Mouse (Mus musculus) forebrain, postnatal 0 days (tissue): Measurements from ENCODE around the gene Ofcc1. TPM values are rescaled to one million over a fixed set of nuclear protein-coding genes. Genes with fewer than 3 reads are reported as not detected.

Experiments used
- ATAC-seq: fragments of 200-750 bp; cut with Nextera tagmentation; 2 replicates; pipeline ENCODE4 v1.8.0; 2017; ENCODE audit warnings: mild to moderate bottlenecking, moderate library complexity
- DNase-seq: peaks from one replicate; pipeline ENCODE4 v3.0.0-alpha.2; 2015
- H3K27ac ChIP-seq: fragments of 300-500 bp; sonication (generic); 2 replicates; pipeline ENCODE4 v1.5.1; 2014; ENCODE audit warnings: low read depth, mild to moderate bottlenecking, antibody characterized with exemption, low read length, moderate library complexity, mixed read lengths
- H3K27me3 ChIP-seq: fragments of 300-500 bp; sonication (generic); 2 replicates; pipeline ENCODE4 v1.6.1; 2014; ENCODE audit warnings: mild to moderate bottlenecking, low read length, mixed read lengths; ENCODE audit not compliant: insufficient read depth
- H3K36me3 ChIP-seq: fragments of 300-500 bp; sonication (generic); 2 replicates; pipeline ENCODE4 v1.6.1; 2014; ENCODE audit warnings: mild to moderate bottlenecking, moderate library complexity; ENCODE audit not compliant: insufficient read depth
- H3K4me1 ChIP-seq: fragments of 300-500 bp; sonication (generic); 2 replicates; pipeline ENCODE4 v1.6.1; 2014; ENCODE audit warnings: antibody characterized with exemption; ENCODE audit not compliant: insufficient read depth
- H3K4me2 ChIP-seq: fragments of 300-500 bp; sonication (generic); 2 replicates; pipeline ENCODE4 v1.6.1; 2014; ENCODE audit warnings: low read depth, mild to moderate bottlenecking, moderate library complexity
- H3K4me3 ChIP-seq: fragments of 300-500 bp; sonication (generic); 2 replicates; pipeline ENCODE4 v1.5.1; 2014; ENCODE audit warnings: low read depth, low read length, mixed read lengths
- H3K9ac ChIP-seq: fragments of 300-500 bp; sonication (generic); 2 replicates; pipeline ENCODE4 v1.6.1; 2014; ENCODE audit warnings: mild to moderate bottlenecking
- H3K9me3 ChIP-seq: fragments of 300-500 bp; sonication (generic); 2 replicates; pipeline ENCODE4 v1.6.1; 2016; ENCODE audit warnings: low read length
- CTCF ChIP-seq: sonication (generic); IDR thresholded peaks from 2 replicates; pipeline ENCODE4 v1.5.1; 2016; ENCODE audit warnings: antibody characterized with exemption, control low read depth, low read depth
- WGBS: fragments of 180-500 bp; shearing (Covaris S2); extraction: QIAGEN DNeasy Blood & Tissue Kit; methylation state at CpG from one replicate; pipeline ENCODE4 v1.1.7; 2014; 5-methylcytosine and 5-hydroxymethylcytosine counted together
- polyA plus RNA-seq: library from polyadenylated mRNA; unstranded; fragments of >200 nt; fragmentation: Nextera tagmentation; extraction: Ambion mirVana; gene quantifications from 2 replicates; pipeline ENCODE4 v1.2.1, GENCODE M21; 2015
- total RNA-seq: library from RNA; depleted of rRNA; stranded (reverse); fragments of >200 nt; gene quantifications from 2 replicates; pipeline ENCODE4 v1.2.3, GENCODE M21; 2014; rRNA removed

The Ofcc1 gene
- 0.08 TPM in 1 of 2 replicates, not detected in the other for total RNA-seq
- not detected in 2 replicates for polyA plus RNA-seq

DNA sequence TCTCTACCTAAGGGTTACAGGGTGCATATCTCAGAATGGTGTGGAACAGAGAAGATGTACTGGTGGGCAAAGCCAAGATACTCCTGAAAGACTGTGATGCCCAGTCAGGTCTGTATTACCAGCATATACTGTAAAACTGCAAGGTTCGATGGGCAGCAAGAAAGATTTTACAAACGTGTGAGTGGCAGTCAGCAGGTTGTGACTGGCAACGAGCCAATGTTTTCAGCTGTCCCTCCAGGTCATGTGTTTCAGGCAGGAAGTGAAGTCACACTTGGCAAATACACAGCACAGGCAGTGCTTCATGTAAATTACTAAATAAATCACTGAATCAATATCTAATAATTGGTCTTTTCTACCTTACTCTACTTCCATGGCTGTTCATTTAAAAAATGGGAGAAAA, at the start of gene Ofcc1:
Gene Ofcc1 (minus strand): TSS at position 163 of the 400 bp plus-strand sequence.
- no peak for TF ChIP-seq CTCF
- Histone ChIP-seq H3K9me3 (no peaks in the 10 kb centered on the region), H3K9ac (no peak within 1 kb of the TSS), H3K27me3 (no peaks in the 10 kb centered on the region), H3K27ac (no peak within 1 kb of the TSS), H3K36me3 (no peaks in the 10 kb centered on the region), H3K4me3 (no peak within 1 kb of the TSS), H3K4me1 (no peaks in the 10 kb centered on the region), H3K4me2 (no peak within 1 kb of the TSS)
- ATAC-seq (no peak), DNase-seq (no peak)
- WGBS, result 47% methylated on average over 3 of the region's 3 CpGs

DNA sequence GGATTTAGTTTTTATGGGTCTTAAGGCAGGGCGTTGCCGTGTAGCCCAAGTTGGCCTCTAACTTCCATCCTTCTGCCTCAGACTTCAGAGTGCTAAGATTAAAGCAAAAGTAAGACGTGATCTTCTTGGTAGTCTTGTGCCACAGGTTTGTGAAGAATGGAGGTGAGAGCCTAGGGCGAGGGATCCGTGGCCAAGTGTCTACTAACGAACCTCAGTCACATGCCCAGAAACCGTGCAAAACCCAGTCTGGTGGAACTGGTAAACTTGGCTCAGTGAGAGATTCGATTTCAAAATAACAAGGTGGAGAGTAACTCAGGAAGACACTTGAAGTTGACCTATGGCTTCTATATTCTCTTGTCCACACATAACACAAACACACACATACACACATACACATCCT, 28.9 kb upstream of the Ofcc1 start:
- Histone ChIP-seq H3K27me3 (no peaks in the 10 kb centered on the region), H3K9ac (no peak overlapping the region), H3K27ac (no peak overlapping the region), H3K36me3 (no peaks in the 10 kb centered on the region), H3K4me2 (no peak overlapping the region), H3K9me3 (no peaks in the 10 kb centered on the region), H3K4me3 (no peak overlapping the region), H3K4me1 (no peaks in the 10 kb centered on the region)
- WGBS, result 79% methylated on average over 8 of the region's 8 CpGs
- DNase-seq (no peak), ATAC-seq (no peak)
- no peak for TF ChIP-seq CTCF

DNA sequence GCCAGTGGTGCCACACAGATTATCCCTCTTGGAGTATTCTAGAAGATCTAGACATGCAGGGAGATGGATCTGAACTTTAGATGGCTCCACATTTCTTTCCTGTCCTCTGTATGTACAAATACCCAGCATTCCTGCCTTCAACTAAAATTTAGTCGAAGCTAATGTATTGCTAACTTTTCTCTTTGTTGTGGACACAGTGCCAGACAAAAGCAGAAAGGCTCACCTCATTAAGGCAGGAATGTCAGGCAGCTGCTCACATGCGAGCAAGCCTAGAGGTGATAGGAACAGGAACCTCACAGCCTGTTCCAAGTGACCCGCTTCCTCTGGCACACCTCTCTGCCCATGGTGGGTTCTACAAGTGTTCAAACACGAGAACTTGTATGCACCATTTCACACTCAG, 26.2 kb upstream of the Ofcc1 start:
- no peaks in the 10 kb centered on the region for H3K9me3 ChIP-seq
- H3K27me3 ChIP-seq, result no peaks in the 10 kb centered on the region
- no peaks in the 10 kb centered on the region for H3K36me3 ChIP-seq
- H3K4me3 ChIP-seq, result no peak overlapping the region
- DNase-seq (no peak), ATAC-seq (no peak)
- H3K9ac ChIP-seq, result no peak overlapping the region
- no peak for TF ChIP-seq CTCF
- 41% methylated on average over 4 of the region's 4 CpGs for WGBS
- no peak overlapping the region for H3K27ac ChIP-seq
- no peak overlapping the region for H3K4me2 ChIP-seq
- H3K4me1 ChIP-seq, result no peaks in the 10 kb centered on the region

DNA sequence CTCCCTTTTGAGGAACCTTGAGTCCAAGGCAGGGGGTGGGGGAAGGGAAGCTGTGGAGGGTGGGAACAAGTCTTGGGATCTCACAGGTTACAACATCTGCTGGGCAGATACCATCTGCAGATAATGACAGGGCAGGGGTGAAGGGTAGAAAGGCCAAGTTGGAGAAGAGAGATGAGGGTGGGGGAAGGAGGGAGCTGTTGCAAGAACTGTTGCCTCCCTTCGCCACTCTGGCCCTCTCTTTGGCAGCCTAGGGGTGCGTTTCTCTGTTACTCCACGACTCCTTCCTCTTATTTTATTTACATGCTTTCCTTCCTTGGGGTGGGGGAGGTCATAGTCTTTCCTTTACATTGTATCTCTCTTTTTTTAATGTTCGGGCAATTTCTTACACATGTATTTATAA, 23.7 kb upstream of the Ofcc1 start:
- no peak overlapping the region for H3K27ac ChIP-seq
- no peak for TF ChIP-seq CTCF
- H3K9ac ChIP-seq, result no peak overlapping the region
- no peaks in the 10 kb centered on the region for H3K9me3 ChIP-seq
- WGBS, result 84% methylated on average over 4 of the region's 4 CpGs
- H3K27me3 ChIP-seq, result no peaks in the 10 kb centered on the region
- ATAC-seq (no peak), DNase-seq (no peak)
- H3K36me3 ChIP-seq, result no peaks in the 10 kb centered on the region
- H3K4me1 ChIP-seq, result no peaks in the 10 kb centered on the region
- H3K4me2 ChIP-seq, result no peak overlapping the region
- no peak overlapping the region for H3K4me3 ChIP-seq

DNA sequence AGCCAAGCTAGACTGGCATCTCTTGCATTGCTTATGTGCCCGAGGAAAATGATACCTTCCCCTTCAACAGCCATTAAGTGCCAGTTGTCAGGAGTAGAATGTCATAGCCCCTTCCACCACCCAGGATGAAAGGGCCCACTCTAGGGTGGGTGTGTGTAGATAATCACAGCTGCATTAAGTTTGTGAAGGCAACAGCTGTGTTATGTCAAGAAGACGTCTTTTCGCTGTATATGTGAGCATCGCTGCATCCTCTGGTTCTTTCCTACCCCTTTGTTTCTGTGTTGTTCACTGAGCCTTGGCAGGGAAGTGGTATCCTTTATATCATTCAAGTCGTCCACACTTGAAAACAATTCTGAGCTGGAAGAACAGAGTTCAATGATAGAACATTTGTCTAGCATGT, 15.5 kb upstream of the Ofcc1 start:
- no peak for DNase-seq
- ATAC-seq, result no peak
- no peak overlapping the region for H3K9ac ChIP-seq
- TF ChIP-seq CTCF, result no peak
- no peaks in the 10 kb centered on the region for H3K36me3 ChIP-seq
- no peak overlapping the region for H3K4me3 ChIP-seq
- no peak overlapping the region for H3K27ac ChIP-seq
- H3K9me3 ChIP-seq, result no peaks in the 10 kb centered on the region
- H3K4me2 ChIP-seq, result no peak overlapping the region
- no peaks in the 10 kb centered on the region for H3K4me1 ChIP-seq
- WGBS, result 61% methylated on average over 5 of the region's 5 CpGs
- H3K27me3 ChIP-seq, result no peaks in the 10 kb centered on the region

DNA sequence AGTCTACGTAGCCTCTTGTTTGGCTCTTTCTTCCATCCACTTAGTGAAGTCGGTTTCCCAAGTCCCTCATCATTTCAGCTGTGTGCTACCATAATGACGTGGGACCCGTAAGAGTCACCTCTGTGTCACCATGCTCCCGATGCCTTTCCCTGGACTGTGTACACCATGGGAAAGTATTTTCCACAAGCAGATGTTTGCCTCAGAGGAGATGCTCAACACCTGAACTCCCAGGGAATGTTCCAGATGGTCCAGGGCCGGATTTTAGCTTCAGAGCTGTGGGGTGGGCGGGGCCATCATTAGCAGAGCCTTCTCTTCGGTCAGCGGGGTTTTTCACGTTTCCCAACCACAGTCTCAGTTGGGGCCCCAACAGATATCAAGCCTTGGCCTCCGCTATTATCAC, 5.5 kb upstream of the Ofcc1 start:
- Histone ChIP-seq H3K36me3 (no peaks in the 10 kb centered on the region), H3K4me2 (no peak overlapping the region), H3K9me3 (no peaks in the 10 kb centered on the region), H3K9ac (no peak overlapping the region), H3K4me1 (no peaks in the 10 kb centered on the region), H3K27ac (no peak overlapping the region), H3K4me3 (no peak overlapping the region), H3K27me3 (no peaks in the 10 kb centered on the region)
- WGBS, result 91% methylated on average over 11 of the region's 11 CpGs
- TF ChIP-seq CTCF, result no peak
- ATAC-seq (no peak), DNase-seq (no peak)

DNA sequence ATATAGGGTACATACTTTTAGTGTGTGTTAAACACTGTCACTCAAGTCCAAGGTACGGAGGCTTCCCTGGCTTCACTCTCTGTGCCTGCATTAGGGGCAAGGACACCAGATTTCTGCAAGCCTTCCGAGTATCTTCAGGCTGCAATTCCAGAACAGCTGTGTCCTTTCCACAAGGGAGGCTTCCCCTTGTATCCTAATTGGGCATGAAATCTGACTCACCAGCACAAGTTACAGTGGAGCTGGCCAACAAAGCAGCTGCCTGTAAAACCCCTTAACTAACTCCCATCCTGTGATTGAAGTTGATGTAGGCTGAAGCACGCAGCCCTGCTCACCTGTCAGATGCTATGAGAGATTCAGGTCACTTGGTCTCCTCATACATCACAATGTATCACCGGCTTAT, 3.6 kb upstream of the Ofcc1 start:
- H3K36me3 ChIP-seq, result no peaks in the 10 kb centered on the region
- H3K27me3 ChIP-seq, result no peaks in the 10 kb centered on the region
- 82% methylated on average over 4 of the region's 4 CpGs for WGBS
- no peak for TF ChIP-seq CTCF
- H3K9ac ChIP-seq, result no peak overlapping the region
- ATAC-seq (no peak), DNase-seq (no peak)
- no peak overlapping the region for H3K4me3 ChIP-seq
- H3K4me2 ChIP-seq, result no peak overlapping the region
- H3K27ac ChIP-seq, result no peak overlapping the region
- H3K9me3 ChIP-seq, result no peaks in the 10 kb centered on the region
- H3K4me1 ChIP-seq, result no peaks in the 10 kb centered on the region

DNA sequence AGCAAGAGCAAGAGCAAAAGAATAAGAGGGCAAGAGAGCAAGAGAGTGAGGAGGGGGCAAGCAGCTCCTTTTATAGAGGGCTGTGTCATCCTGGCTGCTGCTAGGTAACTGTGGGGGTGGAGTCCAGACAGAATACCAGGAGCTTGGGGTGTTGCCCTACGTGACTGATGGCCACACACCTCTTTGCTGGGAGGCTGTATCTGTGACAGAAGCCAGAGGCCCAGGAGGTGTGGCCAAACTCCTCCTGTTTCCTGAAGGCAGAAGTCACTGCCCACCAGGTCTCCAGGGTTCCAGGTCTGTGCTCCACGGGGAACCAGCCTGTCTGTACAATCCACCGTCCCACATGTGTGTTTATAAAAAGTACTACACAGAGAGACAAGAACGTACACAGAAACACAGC, 558 bp downstream of the Ofcc1 start:
- no peak overlapping the region for H3K9ac ChIP-seq
- no peak for TF ChIP-seq CTCF
- no peaks in the 10 kb centered on the region for H3K4me1 ChIP-seq
- H3K4me3 ChIP-seq, result no peak overlapping the region
- DNase-seq, result no peak
- no peaks in the 10 kb centered on the region for H3K9me3 ChIP-seq
- 55% methylated on average over 4 of the region's 4 CpGs for WGBS
- no peaks in the 10 kb centered on the region for H3K36me3 ChIP-seq
- no peak overlapping the region for H3K4me2 ChIP-seq
- ATAC-seq, result no peak
- H3K27ac ChIP-seq, result no peak overlapping the region
- no peaks in the 10 kb centered on the region for H3K27me3 ChIP-seq
